Mouse (Mus musculus): Measurements from ENCODE around the gene Cpsf3. TPM values are rescaled to one million over a fixed set of nuclear protein-coding genes. Genes with fewer than 3 reads are reported as not detected.

The Cpsf3 gene
- polyA plus RNA-seq, 1 experiment from 2014 or later = 120 TPM

DNA sequence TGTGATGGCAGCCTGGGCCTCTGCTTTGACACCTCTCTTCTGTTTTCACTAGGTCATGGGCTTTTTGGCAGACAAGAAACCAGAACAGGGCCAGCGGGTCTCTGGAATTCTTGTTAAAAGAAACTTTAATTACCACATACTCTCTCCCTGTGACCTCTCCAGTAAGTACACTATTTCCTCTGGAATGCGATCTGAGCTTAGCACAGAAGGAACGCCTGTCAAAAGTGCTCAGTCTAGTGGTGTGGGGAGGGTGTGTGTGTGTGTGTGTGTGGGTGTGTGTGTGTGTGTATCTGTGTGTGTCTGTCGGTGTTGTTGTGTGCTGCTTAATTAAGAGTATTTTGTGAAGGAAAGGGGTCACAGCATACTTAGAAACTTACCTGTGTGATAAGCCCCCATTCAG, 21.5 kb downstream of the Cpsf3 start:
- Histone ChIP-seq H3K4me2 (replicated peaks; ENCODE audit: low read depth, low read length) (no peak overlapping the region), H3K27ac (ENCODE audit: low read depth, low read length) (no peak overlapping the region), H3K36me3 (ENCODE audit: control insufficient read depth, insufficient read depth, low read length) (peaks cover 91% of the 10 kb centered on the region), H3K4me3 (ENCODE audit: low read length) (no peak overlapping the region), H3K9me3 (ENCODE audit: control insufficient read depth, low read length) (no peaks in the 10 kb centered on the region), H3K9ac (ENCODE audit: low read depth, low read length) (no peak overlapping the region), H3K27me3 (ENCODE audit: control insufficient read depth, insufficient read depth, low read length) (no peaks in the 10 kb centered on the region), H3K4me1 (ENCODE audit: control insufficient read depth, insufficient read depth, low read length) (no peaks in the 10 kb centered on the region)
- WGBS = 75% methylated on average over 4 of the region's 4 CpGs
- no peak for ATAC-seq (ENCODE audit: low FRiP score, low TSS enrichment)

DNA sequence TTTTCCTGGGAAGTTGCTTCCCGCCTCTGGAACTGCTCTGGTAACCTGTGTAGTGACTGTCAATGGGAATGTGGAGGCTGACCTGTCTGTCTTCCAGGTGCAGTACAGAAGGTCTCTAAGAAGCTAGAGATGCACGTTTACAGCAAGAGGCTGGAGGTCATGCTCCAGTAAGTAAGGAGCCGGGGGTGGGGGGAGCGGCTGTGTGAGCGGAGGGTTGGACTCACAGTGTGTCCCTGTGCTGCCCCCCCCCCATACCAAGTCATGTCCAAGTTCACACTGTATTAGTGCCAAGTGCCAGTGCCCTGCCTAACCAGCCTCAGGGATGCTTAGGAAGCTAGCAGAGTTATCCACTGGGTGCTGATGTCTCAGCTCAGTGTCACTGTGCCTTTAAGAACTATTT, 27.0 kb downstream of the Cpsf3 start:
- Histone ChIP-seq H3K9ac (ENCODE audit: low read depth, low read length) (no peak overlapping the region), H3K27me3 (ENCODE audit: control insufficient read depth, insufficient read depth, low read length) (no peaks in the 10 kb centered on the region), H3K4me3 (ENCODE audit: low read length) (no peak overlapping the region), H3K27ac (ENCODE audit: low read depth, low read length) (no peak overlapping the region), H3K36me3 (ENCODE audit: control insufficient read depth, insufficient read depth, low read length) (peaks cover 73% of the 10 kb centered on the region), H3K4me1 (ENCODE audit: control insufficient read depth, insufficient read depth, low read length) (peaks cover 2% of the 10 kb centered on the region; the same call in 1 of the 2 replicates), H3K4me2 (replicated peaks; ENCODE audit: low read depth, low read length) (no peak overlapping the region), H3K9me3 (ENCODE audit: control insufficient read depth, low read length) (no peaks in the 10 kb centered on the region)
- WGBS = 81% methylated on average over 5 of the region's 5 CpGs
- ATAC-seq (ENCODE audit: low FRiP score, low TSS enrichment) = no peak

DNA sequence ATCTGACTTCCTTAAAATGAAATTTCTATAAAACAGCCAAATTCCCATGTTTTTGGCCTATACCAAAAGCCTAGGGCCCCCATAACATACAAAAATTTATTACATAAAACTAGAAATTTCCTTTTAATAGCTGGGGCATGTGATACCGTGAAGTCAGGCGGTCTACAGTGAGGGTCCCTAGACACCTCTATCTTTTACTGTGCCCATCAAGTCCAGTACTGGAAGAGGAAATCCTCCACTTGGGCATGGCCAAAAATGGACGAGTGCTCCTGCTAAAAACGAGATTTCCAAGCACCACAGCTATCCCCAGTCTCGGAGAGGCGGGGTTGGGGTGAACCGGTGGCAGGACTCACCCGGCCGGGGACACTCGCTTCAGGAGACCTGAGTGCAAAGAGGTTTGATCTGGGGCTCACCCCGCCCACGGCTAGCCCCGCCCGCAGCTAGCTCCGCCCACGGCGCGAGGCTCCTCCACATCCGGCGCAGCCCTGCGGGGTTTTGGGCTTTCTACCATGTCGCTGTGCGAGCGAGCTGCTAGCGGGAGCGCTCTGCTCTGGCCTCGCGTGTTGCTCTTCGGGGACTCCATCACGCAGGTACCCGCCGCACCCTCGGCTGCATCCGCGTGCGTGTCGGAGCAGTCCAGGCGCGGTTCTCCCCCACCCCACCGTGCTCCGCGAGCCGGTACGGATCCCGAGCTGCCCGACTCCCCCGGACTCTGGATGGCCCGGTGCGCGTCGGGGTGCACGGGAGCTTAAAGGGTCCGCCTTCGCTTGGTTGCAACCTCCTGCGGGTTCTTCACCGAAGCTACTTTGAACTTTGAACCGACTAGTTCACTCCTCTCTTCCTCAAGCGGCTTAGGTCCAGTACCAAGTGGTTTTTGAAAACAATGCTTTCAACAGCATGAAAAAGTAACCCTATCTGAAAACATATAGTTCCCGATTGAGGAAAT, 31.0 kb downstream of the Cpsf3 start, which contains the start of gene Iah1:
TSS of gene Iah1 (plus strand) at position 467 of the 946 bp plus-strand sequence.
- H3K4me1 ChIP-seq (ENCODE audit: control insufficient read depth, insufficient read depth, low read length) = peaks cover 3% of the 10 kb centered on the region; the same call in 1 of the 2 replicates
- H3K9me3 ChIP-seq (ENCODE audit: control insufficient read depth, low read length) = no peaks in the 10 kb centered on the region
- peak within 1 kb of the TSS; percentile 42 for H3K4me2 ChIP-seq (replicated peaks; ENCODE audit: low read depth, low read length)
- H3K27ac ChIP-seq (ENCODE audit: low read depth, low read length) = peak within 1 kb of the TSS; percentile 73; the same call in 1 of the 2 replicates
- ATAC-seq (ENCODE audit: low FRiP score, low TSS enrichment) = peak; percentile 94
- H3K27me3 ChIP-seq (ENCODE audit: control insufficient read depth, insufficient read depth, low read length) = no peaks in the 10 kb centered on the region
- peak within 1 kb of the TSS; percentile 84 for H3K9ac ChIP-seq (ENCODE audit: low read depth, low read length)
- 3% methylated on average over 49 of the region's 59 CpGs for WGBS
- peak within 1 kb of the TSS; percentile 66 for H3K4me3 ChIP-seq (ENCODE audit: low read length)
- peaks cover 42% of the 10 kb centered on the region for H3K36me3 ChIP-seq (ENCODE audit: control insufficient read depth, insufficient read depth, low read length)

DNA sequence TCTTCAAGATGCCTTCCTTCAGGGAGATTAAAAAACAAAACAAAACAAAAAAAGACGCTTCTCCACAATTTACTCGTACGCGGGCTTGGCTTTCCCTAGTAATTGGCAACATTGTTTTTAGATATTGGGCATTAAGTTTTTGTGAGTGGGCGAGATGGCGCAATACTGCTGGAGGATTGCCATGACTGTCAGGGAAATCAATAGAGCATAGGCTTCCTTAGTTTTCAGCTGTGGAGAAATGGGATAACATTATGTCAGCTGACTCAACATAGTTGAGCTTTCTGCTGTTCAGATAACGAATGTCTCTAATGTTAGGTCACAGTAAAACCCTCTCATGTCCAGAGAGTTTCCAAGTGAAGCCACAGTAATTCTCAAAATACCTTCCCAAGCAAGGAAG, 31.7 kb downstream of the Cpsf3 start:
- Histone ChIP-seq H3K27ac (ENCODE audit: low read depth, low read length) (no peak overlapping the region), H3K9me3 (ENCODE audit: control insufficient read depth, low read length) (no peaks in the 10 kb centered on the region), H3K27me3 (ENCODE audit: control insufficient read depth, insufficient read depth, low read length) (no peaks in the 10 kb centered on the region), H3K4me1 (ENCODE audit: control insufficient read depth, insufficient read depth, low read length) (peaks cover 3% of the 10 kb centered on the region; the same call in 1 of the 2 replicates), H3K9ac (ENCODE audit: low read depth, low read length) (peak overlapping the region; percentile 84), H3K4me3 (ENCODE audit: low read length) (peak overlapping the region; percentile 66), H3K4me2 (replicated peaks; ENCODE audit: low read depth, low read length) (peak overlapping the region; percentile 42), H3K36me3 (ENCODE audit: control insufficient read depth, insufficient read depth, low read length) (peaks cover 39% of the 10 kb centered on the region)
- ATAC-seq (ENCODE audit: low FRiP score, low TSS enrichment) = no peak
- WGBS = 34% methylated on average over 7 of the region's 7 CpGs

DNA sequence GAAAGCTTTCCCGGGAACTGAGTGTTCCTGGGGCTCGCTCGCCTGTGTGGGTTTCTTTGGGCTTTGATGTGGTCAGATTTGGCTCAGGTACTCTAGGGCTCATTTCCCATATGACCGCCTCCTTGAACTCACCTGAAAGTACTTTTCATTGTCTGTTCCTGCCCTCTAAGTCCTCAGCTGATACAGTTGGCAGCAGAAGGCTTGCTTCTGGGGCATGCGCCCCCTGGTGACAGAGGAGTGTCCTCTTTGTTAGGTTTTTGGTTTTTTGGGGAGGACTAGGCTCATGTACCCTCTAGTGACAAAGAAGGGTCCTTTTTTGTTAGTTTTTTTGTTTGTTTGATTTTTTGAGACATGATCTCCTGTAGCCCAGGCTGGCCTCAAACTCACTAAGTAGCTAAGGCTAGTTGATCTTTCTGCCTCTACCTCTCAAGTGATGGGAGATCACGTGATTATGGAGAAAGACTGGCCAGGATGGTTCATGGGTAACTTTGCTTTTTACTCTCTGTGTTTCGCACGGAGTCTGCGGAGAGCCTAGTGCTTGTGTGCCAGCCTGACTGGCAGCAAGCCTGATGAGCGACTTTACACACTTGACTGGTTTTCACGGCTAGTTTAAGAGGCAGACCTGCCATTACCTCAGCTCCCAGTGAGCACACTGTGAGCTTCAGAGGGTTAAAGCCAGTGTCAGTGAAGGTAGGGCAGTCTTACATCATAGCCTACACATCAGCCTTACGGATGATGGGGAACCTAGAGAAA, 33.1 kb downstream of the Cpsf3 start:
- WGBS = 71% methylated on average over 12 of the region's 12 CpGs
- H3K27ac ChIP-seq (ENCODE audit: low read depth, low read length) = no peak overlapping the region
- H3K4me2 ChIP-seq (replicated peaks; ENCODE audit: low read depth, low read length) = no peak overlapping the region
- no peaks in the 10 kb centered on the region for H3K9me3 ChIP-seq (ENCODE audit: control insufficient read depth, low read length)
- H3K27me3 ChIP-seq (ENCODE audit: control insufficient read depth, insufficient read depth, low read length) = no peaks in the 10 kb centered on the region
- H3K36me3 ChIP-seq (ENCODE audit: control insufficient read depth, insufficient read depth, low read length) = peaks cover 30% of the 10 kb centered on the region
- peaks cover 3% of the 10 kb centered on the region; the same call in 1 of the 2 replicates for H3K4me1 ChIP-seq (ENCODE audit: control insufficient read depth, insufficient read depth, low read length)
- H3K9ac ChIP-seq (ENCODE audit: low read depth, low read length) = no peak overlapping the region
- no peak for ATAC-seq (ENCODE audit: low FRiP score, low TSS enrichment)
- H3K4me3 ChIP-seq (ENCODE audit: low read length) = no peak overlapping the region

DNA sequence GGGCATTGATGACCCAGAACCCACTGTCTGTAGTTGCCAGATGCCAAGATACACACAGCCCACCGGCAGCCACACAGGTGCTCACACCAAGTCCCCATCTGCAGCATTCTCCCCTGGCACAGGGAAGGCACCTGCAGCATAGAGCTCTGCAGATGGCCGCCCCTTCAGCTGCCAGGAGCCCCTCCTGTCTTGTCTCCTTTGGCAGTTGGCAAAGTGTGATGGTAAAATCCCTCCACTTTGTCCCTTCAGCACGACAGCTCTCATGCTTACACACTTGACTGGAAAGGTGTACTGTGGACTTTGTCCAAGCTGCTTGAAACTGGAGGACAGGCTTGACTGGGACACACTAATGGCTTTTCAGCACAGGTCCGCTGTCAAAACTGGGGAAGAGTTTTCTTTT, 35.1 kb downstream of the Cpsf3 start:
- no peaks in the 10 kb centered on the region for H3K27me3 ChIP-seq (ENCODE audit: control insufficient read depth, insufficient read depth, low read length)
- H3K4me1 ChIP-seq (ENCODE audit: control insufficient read depth, insufficient read depth, low read length) = peaks cover 3% of the 10 kb centered on the region; the same call in 1 of the 2 replicates
- peaks cover 30% of the 10 kb centered on the region for H3K36me3 ChIP-seq (ENCODE audit: control insufficient read depth, insufficient read depth, low read length)
- no peak overlapping the region for H3K4me3 ChIP-seq (ENCODE audit: low read length)
- no peaks in the 10 kb centered on the region for H3K9me3 ChIP-seq (ENCODE audit: control insufficient read depth, low read length)
- WGBS = 88% methylated on average over 4 of the region's 4 CpGs
- no peak for ATAC-seq (ENCODE audit: low FRiP score, low TSS enrichment)
- no peak overlapping the region for H3K4me2 ChIP-seq (replicated peaks; ENCODE audit: low read depth, low read length)
- H3K27ac ChIP-seq (ENCODE audit: low read depth, low read length) = no peak overlapping the region
- no peak overlapping the region for H3K9ac ChIP-seq (ENCODE audit: low read depth, low read length)

DNA sequence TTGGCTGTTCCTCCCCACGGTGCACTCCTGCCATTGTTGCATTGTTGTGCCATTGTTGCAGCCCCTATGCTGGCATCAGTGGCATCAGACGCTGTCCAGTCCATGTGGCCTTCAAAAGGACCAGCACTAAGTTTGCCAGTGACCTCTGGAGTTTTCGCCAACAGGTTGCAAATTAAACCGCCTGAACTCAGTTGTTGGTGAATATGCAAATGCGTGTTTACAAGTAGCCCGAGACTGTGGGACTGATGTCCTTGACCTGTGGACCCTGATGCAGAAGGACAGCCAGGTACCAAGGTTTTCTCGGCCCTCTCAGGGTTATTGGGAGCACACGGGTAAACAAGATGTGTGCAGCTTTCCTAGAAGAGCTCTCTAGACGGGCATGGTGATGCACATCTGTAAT, 36.0 kb downstream of the Cpsf3 start:
- H3K9ac ChIP-seq (ENCODE audit: low read depth, low read length) = no peak overlapping the region

DNA sequence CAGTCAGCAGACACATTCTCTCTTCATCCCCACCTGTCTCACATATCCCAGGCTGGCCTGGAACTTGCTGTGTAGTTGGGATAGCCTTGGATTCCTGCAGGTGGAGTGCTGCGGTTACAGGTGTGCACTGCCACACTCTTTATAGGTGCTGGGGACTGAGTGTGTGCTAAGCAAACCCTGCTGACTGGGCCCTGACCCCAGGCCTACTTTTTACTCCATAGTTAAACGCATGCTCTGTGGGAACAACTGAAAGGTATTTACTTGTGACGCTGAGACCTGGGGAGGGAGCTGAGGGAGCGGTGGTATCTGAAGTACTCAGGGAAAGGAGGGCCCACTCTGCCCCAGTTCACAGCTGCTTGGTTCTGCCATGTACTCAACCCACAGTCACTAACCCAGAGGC, 37.1 kb downstream of the Cpsf3 start:
- no peak overlapping the region for H3K9ac ChIP-seq (ENCODE audit: low read depth, low read length)
- no peak overlapping the region for H3K4me2 ChIP-seq (replicated peaks; ENCODE audit: low read depth, low read length)
- no peak overlapping the region for H3K27ac ChIP-seq (ENCODE audit: low read depth, low read length)
- peaks cover 48% of the 10 kb centered on the region for H3K36me3 ChIP-seq (ENCODE audit: control insufficient read depth, insufficient read depth, low read length)
- H3K9me3 ChIP-seq (ENCODE audit: control insufficient read depth, low read length) = no peaks in the 10 kb centered on the region
- H3K27me3 ChIP-seq (ENCODE audit: control insufficient read depth, insufficient read depth, low read length) = no peaks in the 10 kb centered on the region
- ATAC-seq (ENCODE audit: low FRiP score, low TSS enrichment) = no peak
- H3K4me3 ChIP-seq (ENCODE audit: low read length) = no peak overlapping the region
- WGBS = 93% methylated on average over 4 of the region's 4 CpGs
- H3K4me1 ChIP-seq (ENCODE audit: control insufficient read depth, insufficient read depth, low read length) = peaks cover under 1% of the 10 kb centered on the region; the same call in 1 of the 2 replicates

More for the DNA sequence above, 36.0 kb downstream of the Cpsf3 start:
- Histone ChIP-seq H3K4me2 (replicated peaks; ENCODE audit: low read depth, low read length) (no peak overlapping the region), H3K9me3 (ENCODE audit: control insufficient read depth, low read length) (no peaks in the 10 kb centered on the region), H3K27me3 (ENCODE audit: control insufficient read depth, insufficient read depth, low read length) (no peaks in the 10 kb centered on the region), H3K27ac (ENCODE audit: low read depth, low read length) (no peak overlapping the region), H3K36me3 (ENCODE audit: control insufficient read depth, insufficient read depth, low read length) (peaks cover 37% of the 10 kb centered on the region), H3K4me3 (ENCODE audit: low read length) (no peak overlapping the region), H3K4me1 (ENCODE audit: control insufficient read depth, insufficient read depth, low read length) (peaks cover 3% of the 10 kb centered on the region; the same call in 1 of the 2 replicates)
- 86% methylated on average over 9 of the region's 9 CpGs for WGBS
- no peak for ATAC-seq (ENCODE audit: low FRiP score, low TSS enrichment)
